Mouse (Mus musculus) embryonic facial prominence, embryonic 13.5 days (tissue): ENCODE measurements around the gene Fmn2. TPM values are rescaled to one million over a fixed set of nuclear protein-coding genes. Genes with fewer than 3 reads are reported as not detected.

Source experiments
- ATAC-seq: fragments of 200-750 bp; cut with Nextera tagmentation; 2 replicates; pipeline ENCODE4 v1.8.0; 2017; ENCODE audit warnings: low read depth; ENCODE audit not compliant: insufficient number of reproducible peaks, insufficient read depth, low FRiP score, low TSS enrichment
- H3K27ac ChIP-seq: fragments of 300-500 bp; sonication (generic); 2 replicates; pipeline ENCODE4 v1.5.1; 2015; ENCODE audit warnings: moderate library complexity, mild to moderate bottlenecking, inconsistent platforms
- H3K27me3 ChIP-seq: fragments of 300-500 bp; sonication (generic); 2 replicates; pipeline ENCODE4 v1.6.1; 2015; ENCODE audit warnings: mild to moderate bottlenecking, inconsistent platforms
- H3K36me3 ChIP-seq: fragments of 300-500 bp; sonication (generic); 2 replicates; pipeline ENCODE4 v1.6.1; 2015; ENCODE audit warnings: mild to moderate bottlenecking, inconsistent platforms
- H3K4me1 ChIP-seq: fragments of 300-500 bp; sonication (generic); 2 replicates; pipeline ENCODE4 v1.6.1; 2015; ENCODE audit warnings: inconsistent platforms
- H3K4me2 ChIP-seq: fragments of 300-500 bp; sonication (generic); 2 replicates; pipeline ENCODE4 v1.6.1; 2015; ENCODE audit warnings: moderate library complexity, mild to moderate bottlenecking, inconsistent platforms
- H3K4me3 ChIP-seq: fragments of 300-500 bp; sonication (generic); 2 replicates; pipeline ENCODE4 v1.5.1; 2015; ENCODE audit warnings: mild to moderate bottlenecking, inconsistent platforms
- H3K9ac ChIP-seq: fragments of 300-500 bp; sonication (generic); 2 replicates; pipeline ENCODE4 v1.6.1; 2015; ENCODE audit warnings: mild to moderate bottlenecking, inconsistent platforms
- H3K9me3 ChIP-seq: fragments of 300-500 bp; sonication (generic); 2 replicates; pipeline ENCODE4 v1.6.1; 2016; ENCODE audit warnings: inconsistent platforms
- WGBS: fragments of 180-500 bp; shearing (Covaris S2); methylation state at CpG from one replicate; pipeline ENCODE4 v1.1.7; 2015; ENCODE audit warnings: mixed read lengths; 5-methylcytosine and 5-hydroxymethylcytosine counted together
- polyA plus RNA-seq: library from polyadenylated mRNA; unstranded; fragments of >200 nt; fragmentation: Nextera tagmentation; extraction: Ambion mirVana; gene quantifications from 2 replicates; pipeline ENCODE4 v1.2.1, GENCODE M21; 2015

Fmn2 gene
- polyA plus RNA-seq, 1 experiment from 2014 or later = 3.2 TPM

DNA sequence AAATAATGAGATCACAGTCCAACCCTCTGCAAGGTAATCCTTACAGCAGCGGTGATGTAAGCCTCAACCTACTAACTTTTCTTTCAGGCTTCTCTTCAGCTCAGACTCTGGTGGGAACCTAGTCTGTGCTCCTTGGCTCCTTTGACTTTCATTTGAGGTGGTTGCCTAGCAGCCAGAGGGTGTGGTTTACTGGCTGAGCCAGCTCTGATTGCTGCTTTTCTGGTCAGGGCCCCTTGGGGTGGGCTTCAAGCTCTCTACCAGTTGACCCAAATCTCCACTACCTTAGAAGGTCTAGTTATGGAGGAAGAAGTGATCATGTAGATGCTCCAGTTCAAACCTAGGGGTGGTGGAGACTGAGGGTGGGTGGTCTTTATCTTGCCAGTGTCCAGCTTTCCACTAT is 128.4 kb downstream of the Fmn2 start:
- H3K9ac ChIP-seq = no peak overlapping the region
- no peaks in the 10 kb centered on the region; the same call in 1 of the 2 replicates for H3K27me3 ChIP-seq
- H3K4me1 ChIP-seq = peaks cover 4% of the 10 kb centered on the region; the same call in 1 of the 2 replicates
- 71% methylated on average over 1 of the region's 1 CpGs for WGBS
- no peaks in the 10 kb centered on the region for H3K9me3 ChIP-seq
- no peak overlapping the region for H3K4me3 ChIP-seq
- no peak for ATAC-seq
- H3K27ac ChIP-seq = no peak overlapping the region
- no peaks in the 10 kb centered on the region for H3K36me3 ChIP-seq
- no peak overlapping the region for H3K4me2 ChIP-seq

DNA sequence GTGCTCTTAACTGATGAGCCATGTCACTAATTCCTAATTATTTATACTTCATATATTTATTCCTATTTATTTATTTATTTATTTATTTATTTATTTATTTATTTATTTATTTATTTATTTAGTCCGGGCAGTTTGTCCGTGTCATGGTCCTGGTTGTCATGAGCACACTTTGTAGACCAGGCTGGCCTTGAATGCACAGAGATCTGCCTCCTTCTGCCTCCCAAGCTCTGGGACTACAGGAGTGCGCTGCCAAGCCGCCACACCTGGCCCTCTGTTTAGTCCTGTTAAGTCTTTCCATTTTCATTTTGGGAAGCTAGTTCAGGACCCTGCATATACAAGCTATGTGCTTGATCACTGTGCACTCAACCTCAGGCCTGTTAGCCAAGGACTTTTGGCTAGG is 134.7 kb downstream of the Fmn2 start:
- no peaks in the 10 kb centered on the region for H3K36me3 ChIP-seq
- no peak for ATAC-seq
- no peak overlapping the region for H3K27ac ChIP-seq
- no peak overlapping the region for H3K4me2 ChIP-seq
- H3K4me3 ChIP-seq = no peak overlapping the region
- H3K4me1 ChIP-seq = peaks cover 4% of the 10 kb centered on the region; the same call in 1 of the 2 replicates
- H3K27me3 ChIP-seq = no peaks in the 10 kb centered on the region
- 95% methylated on average over 4 of the region's 4 CpGs for WGBS
- no peaks in the 10 kb centered on the region for H3K9me3 ChIP-seq
- no peak overlapping the region for H3K9ac ChIP-seq

DNA sequence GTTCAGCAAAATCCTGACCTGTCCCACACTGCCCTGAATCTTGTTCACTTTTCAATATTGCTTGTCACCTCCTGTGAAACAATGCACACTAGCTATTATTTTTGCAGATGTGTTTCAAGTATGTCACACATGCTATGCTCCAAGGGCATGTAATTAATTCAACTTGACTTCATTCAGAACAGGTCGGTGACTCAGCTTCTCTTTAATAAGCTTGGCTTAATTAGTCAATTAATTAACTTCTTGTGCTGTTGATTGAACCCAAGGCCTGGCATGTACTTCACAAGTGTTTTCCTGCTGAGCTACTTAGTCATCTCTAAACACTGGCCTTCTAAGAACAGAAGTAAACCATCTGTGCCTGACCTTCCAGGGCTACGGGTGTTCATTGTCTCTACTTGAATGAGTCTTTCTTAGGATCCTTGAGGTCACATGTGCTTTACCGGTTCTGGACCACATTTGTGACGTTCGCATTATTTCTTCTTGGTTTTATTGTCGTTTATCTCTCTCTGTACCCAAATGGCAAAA is 136.0 kb downstream of the Fmn2 start:
- Histone ChIP-seq H3K4me1 (no peaks in the 10 kb centered on the region), H3K9me3 (no peaks in the 10 kb centered on the region), H3K36me3 (no peaks in the 10 kb centered on the region), H3K4me3 (no peak overlapping the region), H3K4me2 (no peak overlapping the region), H3K9ac (no peak overlapping the region), H3K27me3 (no peaks in the 10 kb centered on the region), H3K27ac (no peak overlapping the region)
- no peak for ATAC-seq
- 70% methylated on average over 6 of the region's 6 CpGs for WGBS

DNA sequence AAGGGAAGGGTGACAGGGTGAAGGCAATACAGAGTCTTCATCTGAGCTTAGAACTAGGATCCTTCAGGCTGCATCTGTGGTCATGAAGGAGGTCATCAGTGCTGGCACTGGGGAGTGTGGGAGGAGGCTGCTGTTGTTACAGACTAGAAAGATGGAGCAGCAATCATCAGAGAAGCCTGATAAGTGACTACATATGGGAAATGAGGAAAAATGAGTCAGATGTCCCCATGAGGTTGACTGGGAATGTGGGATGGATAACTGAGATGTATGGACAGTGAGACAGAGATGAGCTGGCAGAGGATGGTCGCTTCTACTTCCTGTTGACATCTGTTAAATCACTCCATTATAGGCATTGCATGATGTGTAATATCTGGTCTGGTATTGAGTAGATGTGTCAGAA is 139.3 kb downstream of the Fmn2 start:
- H3K4me2 ChIP-seq = no peak overlapping the region
- H3K27ac ChIP-seq = no peak overlapping the region
- no peaks in the 10 kb centered on the region for H3K27me3 ChIP-seq
- H3K4me3 ChIP-seq = no peak overlapping the region
- H3K9ac ChIP-seq = no peak overlapping the region
- H3K36me3 ChIP-seq = no peaks in the 10 kb centered on the region
- H3K9me3 ChIP-seq = no peaks in the 10 kb centered on the region
- ATAC-seq = no peak
- H3K4me1 ChIP-seq = peaks cover 4% of the 10 kb centered on the region; the same call in 1 of the 2 replicates
- WGBS = 86% methylated on average over 1 of the region's 1 CpGs

DNA sequence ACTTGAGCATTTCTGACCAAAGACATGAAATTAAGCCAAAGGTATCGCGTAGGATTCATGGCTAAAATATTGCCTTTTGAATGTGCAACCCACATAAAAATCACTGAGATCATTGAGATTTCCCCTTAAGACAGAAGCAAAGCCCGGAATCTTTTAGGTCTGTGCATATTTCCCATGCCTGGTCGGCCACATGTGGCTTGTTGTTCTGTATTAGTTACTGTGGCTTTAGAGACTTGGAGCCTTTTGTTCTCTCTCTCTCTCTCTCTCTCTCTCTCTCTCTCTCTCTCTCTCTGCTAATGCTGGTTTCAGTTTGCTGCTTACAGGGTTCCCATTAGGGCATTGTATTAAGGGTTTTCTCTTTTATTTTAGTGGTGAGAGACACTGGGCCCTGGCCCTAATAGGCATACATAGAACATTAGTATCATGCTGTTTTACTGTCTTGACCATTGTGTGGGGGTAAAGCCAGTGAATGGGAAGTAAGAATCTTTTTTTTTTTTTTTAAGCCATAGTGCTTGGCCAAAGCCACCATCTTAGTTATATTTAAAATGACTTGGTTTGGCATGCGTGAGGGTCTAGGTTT is 141.9 kb downstream of the Fmn2 start:
- H3K4me1 ChIP-seq = peaks cover 4% of the 10 kb centered on the region; the same call in 1 of the 2 replicates
- ATAC-seq = no peak
- H3K27me3 ChIP-seq = no peaks in the 10 kb centered on the region
- no peaks in the 10 kb centered on the region for H3K9me3 ChIP-seq
- H3K27ac ChIP-seq = no peak overlapping the region
- H3K4me2 ChIP-seq = no peak overlapping the region
- 52% methylated on average over 5 of the region's 5 CpGs for whole genome bisulfite sequencing
- H3K36me3 ChIP-seq = no peaks in the 10 kb centered on the region
- no peak overlapping the region for H3K4me3 ChIP-seq
- H3K9ac ChIP-seq = no peak overlapping the region

DNA sequence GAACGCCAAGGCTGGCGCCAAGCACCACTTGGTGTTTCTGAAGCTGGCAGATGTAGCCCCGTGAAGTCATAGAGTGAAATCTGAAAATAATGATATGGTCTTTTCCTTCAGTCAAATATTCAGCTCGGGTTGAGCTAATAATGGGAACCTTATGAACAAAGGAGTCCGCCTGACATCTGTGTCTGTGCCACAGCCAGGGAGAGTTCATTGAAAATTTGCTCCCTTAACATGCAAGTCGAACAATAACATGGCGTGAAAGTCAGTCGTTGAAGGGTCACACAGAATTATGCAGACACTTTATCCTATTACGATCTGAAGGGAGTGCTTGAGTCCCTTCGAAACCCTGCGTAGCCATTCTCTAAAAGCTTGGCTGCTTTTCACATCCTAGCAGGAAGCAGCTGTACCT is 147.8 kb downstream of the Fmn2 start:
- no peak for ATAC-seq
- Histone ChIP-seq H3K4me2 (peak overlapping the region; percentile 14; the same call in 1 of the 2 replicates), H3K27ac (peak overlapping the region; percentile 28; the same call in 1 of the 2 replicates), H3K4me1 (0 out of 2 replicates have a peak, but pooled peaks cover 3% of the 10 kb centered on the region), H3K9ac (no peak overlapping the region), H3K9me3 (no peaks in the 10 kb centered on the region), H3K4me3 (no peak overlapping the region), H3K27me3 (no peaks in the 10 kb centered on the region), H3K36me3 (no peaks in the 10 kb centered on the region)
- WGBS = 42% methylated on average over 11 of the region's 11 CpGs

DNA sequence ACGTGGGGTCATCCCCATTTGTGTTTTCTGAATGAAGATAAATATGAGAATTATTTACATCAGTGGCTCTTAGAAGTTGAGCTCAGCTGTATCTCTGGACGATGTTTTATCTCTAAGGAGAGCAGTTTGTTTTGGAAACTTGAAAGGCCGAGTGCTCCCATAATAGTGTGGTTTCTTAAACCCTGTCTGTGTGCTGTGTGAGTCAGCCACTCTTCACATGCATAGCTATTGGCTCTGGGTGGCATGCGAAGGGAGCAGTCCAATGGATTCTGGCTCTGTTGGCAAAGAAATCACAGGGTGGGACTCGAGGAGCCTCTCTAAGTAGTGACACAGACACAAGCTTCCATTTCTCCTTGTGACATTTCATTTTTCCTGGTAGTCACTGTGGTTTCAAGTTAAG is 152.9 kb downstream of the Fmn2 start:
- peaks cover 15% of the 10 kb centered on the region for H3K4me1 ChIP-seq
- H3K36me3 ChIP-seq = no peaks in the 10 kb centered on the region
- H3K4me3 ChIP-seq = no peak overlapping the region
- H3K9me3 ChIP-seq = no peaks in the 10 kb centered on the region
- 53% methylated on average over 5 of the region's 5 CpGs for WGBS
- 0 out of 2 replicates have a peak overlapping the region, but pooled peaks have one; percentile 22 for H3K27ac ChIP-seq
- no peak overlapping the region for H3K4me2 ChIP-seq
- H3K9ac ChIP-seq = no peak overlapping the region
- peaks cover 4% of the 10 kb centered on the region; the same call in 1 of the 2 replicates for H3K27me3 ChIP-seq
- ATAC-seq = no peak

DNA sequence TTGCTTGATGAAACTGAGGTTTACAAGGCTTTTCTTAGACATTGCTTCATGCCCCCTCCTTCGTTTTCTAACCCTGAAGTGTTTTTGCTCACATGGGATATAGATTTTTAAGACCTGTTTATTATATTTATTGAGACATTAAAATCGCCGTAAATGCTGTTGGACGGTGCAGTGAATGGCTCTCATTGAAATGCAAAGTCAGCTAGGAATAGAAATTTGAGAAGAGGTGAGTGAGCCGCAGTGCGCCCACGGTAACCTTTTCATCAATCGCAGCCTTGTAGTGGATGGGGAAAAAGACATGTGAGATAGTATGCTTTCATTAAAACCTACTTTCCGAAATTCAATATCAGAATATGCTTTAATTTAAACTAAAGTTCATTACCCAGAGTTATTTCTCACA is 153.7 kb downstream of the Fmn2 start:
- no peaks in the 10 kb centered on the region for H3K9me3 ChIP-seq
- no peaks in the 10 kb centered on the region for H3K36me3 ChIP-seq
- H3K4me2 ChIP-seq = no peak overlapping the region
- WGBS = 40% methylated on average over 9 of the region's 9 CpGs
- H3K4me1 ChIP-seq = peaks cover 16% of the 10 kb centered on the region
- no peak for ATAC-seq
- H3K9ac ChIP-seq = no peak overlapping the region
- H3K4me3 ChIP-seq = no peak overlapping the region
- peaks cover 4% of the 10 kb centered on the region; the same call in 1 of the 2 replicates for H3K27me3 ChIP-seq
- no peak overlapping the region for H3K27ac ChIP-seq

DNA sequence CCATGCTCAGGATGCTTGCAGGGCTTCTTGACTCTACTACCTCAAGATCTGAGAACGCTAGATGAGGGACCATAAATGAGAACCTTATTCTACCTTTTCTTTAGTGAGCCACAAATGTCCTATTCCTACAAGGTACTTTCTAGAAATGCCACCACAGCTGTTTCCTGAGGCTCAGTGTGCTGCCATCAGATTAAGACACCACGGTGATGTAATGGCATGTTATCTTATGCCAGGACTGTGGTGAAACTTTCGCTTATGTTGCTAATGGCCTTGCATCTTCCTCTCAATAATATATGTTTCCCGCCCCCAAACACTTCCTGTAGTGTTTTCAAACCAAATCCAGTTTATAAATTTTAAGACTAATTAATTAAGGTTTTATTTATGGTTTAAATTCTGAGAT is 154.9 kb downstream of the Fmn2 start:
- Histone ChIP-seq H3K4me3 (no peak overlapping the region), H3K4me2 (no peak overlapping the region), H3K9ac (no peak overlapping the region), H3K27me3 (peaks cover 4% of the 10 kb centered on the region; the same call in 1 of the 2 replicates), H3K4me1 (peaks cover 16% of the 10 kb centered on the region), H3K36me3 (no peaks in the 10 kb centered on the region), H3K9me3 (no peaks in the 10 kb centered on the region), H3K27ac (no peak overlapping the region)
- WGBS = 89% methylated on average over 4 of the region's 4 CpGs
- ATAC-seq = no peak

DNA sequence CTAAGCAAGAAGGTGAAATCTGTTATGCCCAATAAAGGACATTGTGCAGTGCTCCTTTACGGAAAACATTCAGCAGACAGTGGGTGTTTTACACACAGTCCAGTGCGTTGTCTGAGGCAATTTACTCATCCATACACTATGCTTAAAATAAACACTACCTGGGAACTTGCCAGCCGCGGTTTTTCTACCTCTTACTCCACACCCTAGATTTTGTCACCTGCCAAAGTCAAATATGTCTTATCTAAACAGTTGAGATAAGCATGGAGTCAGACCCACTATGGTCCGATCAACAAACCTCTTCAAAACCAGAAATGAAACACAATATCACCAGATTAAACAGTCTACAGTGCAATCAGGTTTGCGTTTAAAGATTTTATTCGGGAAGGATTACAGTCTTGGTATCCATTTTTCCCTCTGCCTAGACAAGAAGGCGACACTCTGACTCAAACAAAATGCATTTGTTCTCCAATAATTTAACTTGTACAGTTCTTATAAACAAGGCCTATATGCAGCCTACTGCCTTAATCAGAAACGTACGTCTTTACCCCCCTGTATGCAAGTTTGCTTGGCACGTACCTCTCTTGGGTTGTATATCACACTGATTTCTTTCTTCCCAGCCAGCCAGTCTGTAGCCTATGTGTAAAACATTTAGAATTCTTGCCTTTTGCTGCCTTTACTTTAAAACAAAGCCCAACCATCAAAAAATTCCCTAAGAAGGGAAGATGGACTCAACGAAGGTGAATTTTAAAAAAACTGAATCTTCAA is 158.0 kb downstream of the Fmn2 start:
- Histone ChIP-seq H3K9me3 (no peaks in the 10 kb centered on the region), H3K27ac (no peak overlapping the region; the same call in 1 of the 2 replicates), H3K4me2 (no peak overlapping the region), H3K9ac (no peak overlapping the region), H3K27me3 (peaks cover 14% of the 10 kb centered on the region), H3K36me3 (no peaks in the 10 kb centered on the region), H3K4me1 (peaks cover 14% of the 10 kb centered on the region), H3K4me3 (no peak overlapping the region)
- ATAC-seq = no peak
- WGBS = 58% methylated on average over 12 of the region's 12 CpGs

DNA sequence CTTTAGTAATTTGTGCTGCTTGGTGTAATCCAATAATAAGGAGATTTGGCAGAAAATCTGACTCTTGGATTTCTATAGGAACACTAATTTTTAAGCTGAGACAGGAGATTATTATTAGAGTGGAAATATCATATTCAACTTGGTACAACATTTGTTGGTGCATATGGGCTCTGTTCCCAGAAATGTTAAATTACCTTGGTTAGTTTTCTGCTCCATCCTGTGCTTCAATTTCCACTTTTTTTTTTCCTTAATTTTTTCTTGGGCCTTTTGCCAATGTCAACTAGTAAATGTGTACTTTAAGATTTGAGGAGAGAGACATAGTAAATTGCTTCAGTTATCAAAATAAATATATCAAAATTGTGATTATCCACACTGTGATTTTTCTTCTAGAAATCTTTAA is 163.5 kb downstream of the Fmn2 start:
- Histone ChIP-seq H3K4me3 (no peak overlapping the region), H3K4me1 (0 out of 2 replicates have a peak, but pooled peaks cover 3% of the 10 kb centered on the region), H3K9me3 (no peaks in the 10 kb centered on the region), H3K27me3 (peaks cover 25% of the 10 kb centered on the region), H3K36me3 (no peaks in the 10 kb centered on the region), H3K27ac (no peak overlapping the region), H3K4me2 (no peak overlapping the region), H3K9ac (no peak overlapping the region)
- no peak for ATAC-seq

DNA sequence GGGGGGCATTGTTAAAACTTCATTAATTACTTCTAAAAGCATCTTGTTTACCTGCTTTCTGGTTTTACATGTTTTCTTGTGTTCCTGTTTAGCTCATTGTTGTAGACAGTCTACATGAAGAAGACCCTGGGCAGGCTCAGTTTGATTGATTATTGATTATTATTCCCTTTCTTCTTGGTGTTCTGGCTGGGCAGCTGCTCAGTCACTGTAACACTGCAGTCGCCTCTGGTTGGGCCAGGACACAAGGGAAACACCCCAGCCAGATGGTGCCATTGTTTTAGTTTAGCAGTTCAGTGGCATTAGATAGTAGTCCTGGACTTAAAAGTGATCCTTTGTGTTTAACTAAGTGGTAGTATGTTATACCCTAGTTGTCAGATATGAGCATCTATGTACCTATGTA is 167.5 kb downstream of the Fmn2 start:
- peaks cover 20% of the 10 kb centered on the region; the same call in 1 of the 2 replicates for H3K27me3 ChIP-seq
- H3K36me3 ChIP-seq = no peaks in the 10 kb centered on the region
- H3K4me3 ChIP-seq = no peak overlapping the region
- WGBS = 67% methylated on average over 1 of the region's 1 CpGs
- H3K27ac ChIP-seq = no peak overlapping the region
- H3K9ac ChIP-seq = no peak overlapping the region
- 0 out of 2 replicates have a peak, but pooled peaks cover 3% of the 10 kb centered on the region for H3K4me1 ChIP-seq
- no peak for ATAC-seq
- no peak overlapping the region for H3K4me2 ChIP-seq
- no peaks in the 10 kb centered on the region for H3K9me3 ChIP-seq
